Mouse (Mus musculus) olfactory bulb, adult 2 months (tissue): ENCODE data around the gene Cltrn. TPM values are rescaled to one million over a fixed set of nuclear protein-coding genes. Genes with fewer than 3 reads are reported as not detected.

Source experiments
- H3K27ac ChIP-seq: fragments of 200-500 bp; 2 replicates; pipeline ENCODE4 v1.5.1; 2012; ENCODE audit warnings: low read depth, low read length; ENCODE audit not compliant: insufficient read depth
- H3K4me1 ChIP-seq: fragments of 200-500 bp; 2 replicates; pipeline ENCODE4 v1.6.1; 2012; ENCODE audit warnings: low read length; ENCODE audit not compliant: control insufficient read depth, insufficient read depth
- H3K4me3 ChIP-seq: fragments of 200-500 bp; 2 replicates; pipeline ENCODE4 v1.5.1; 2012; ENCODE audit warnings: mild to moderate bottlenecking, low read depth, low read length, moderate library complexity; ENCODE audit not compliant: insufficient read depth
- CTCF ChIP-seq: fragments of 200-500 bp; IDR thresholded peaks from 2 replicates; pipeline ENCODE4 v1.5.1; 2012; ENCODE audit warnings: low read depth, mild to moderate bottlenecking, low read length, moderate library complexity; ENCODE audit not compliant: insufficient read depth
- POLR2A ChIP-seq: fragments of 200-500 bp; IDR thresholded peaks from 2 replicates; pipeline ENCODE4 v1.6.1; 2012; ENCODE audit warnings: mild to moderate bottlenecking, low read depth, low read length, moderate library complexity; ENCODE audit not compliant: insufficient read depth
- whole genome bisulfite sequencing: fragments of 180-500 bp; shearing (Covaris S2); methylation state at CpG from one replicate; pipeline ENCODE4 v1.1.7; 2018; 5-methylcytosine and 5-hydroxymethylcytosine counted together
- polyA plus RNA-seq: library from polyadenylated mRNA; stranded (reverse); fragments of >200 nt; gene quantifications from 2 replicates; pipeline ENCODE4 v1.2.4, GENCODE M21; 2012; ENCODE audit warnings: low replicate concordance; ENCODE audit not compliant: missing spikeins, insufficient read depth, insufficient read length

Gene Cltrn
- polyA plus RNA-seq, result not detected in 2 replicates

- Histone ChIP-seq H3K4me1 (no peaks in the 10 kb centered on the region), H3K27ac (no peak within 1 kb of the TSS), H3K4me3 (no peak within 1 kb of the TSS)
- 76% methylated on average over 4 of the region's 4 CpGs for WGBS
- TF ChIP-seq CTCF, result no peak
- no peak for TF ChIP-seq POLR2A
Observed at GRCm38 (mm10) chrX:164088582-164088981, at the start of gene Cltrn. Gene Cltrn, plus strand, starts transcription at chrX:164088830.

DNA sequence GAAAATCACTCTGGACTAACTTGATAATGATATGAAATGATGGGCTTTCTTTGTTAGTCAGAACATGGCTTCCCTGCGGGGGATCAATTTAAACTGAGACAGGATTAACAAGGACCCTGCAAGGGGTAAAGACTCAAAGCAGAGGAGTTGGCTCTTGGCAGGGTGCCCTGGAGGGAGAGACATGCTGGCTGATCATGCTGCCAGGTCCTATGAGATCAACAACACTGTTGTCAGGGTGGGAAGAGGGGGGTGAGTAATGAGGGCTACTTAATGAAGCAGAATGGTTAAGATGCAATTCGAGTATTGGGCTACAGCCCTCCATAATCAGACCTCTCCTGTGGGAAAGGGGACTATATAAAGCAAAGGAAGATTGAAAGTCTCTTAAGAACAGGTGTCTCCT, 49.7 kb upstream of the Cltrn start:
- Histone ChIP-seq H3K4me3 (no peak overlapping the region), H3K27ac (no peak overlapping the region), H3K4me1 (0 out of 2 replicates have a peak, but pooled peaks cover 2% of the 10 kb centered on the region)
- WGBS, result 28% methylated on average over 2 of the region's 2 CpGs
- TF ChIP-seq POLR2A (no peak), CTCF (no peak)

- TF ChIP-seq CTCF (no peak), POLR2A (no peak)
- H3K4me1 ChIP-seq, result 0 out of 2 replicates have a peak, but pooled peaks cover 2% of the 10 kb centered on the region
- 64% methylated on average over 13 of the region's 13 CpGs for WGBS
- no peak overlapping the region for H3K27ac ChIP-seq
- no peak overlapping the region for H3K4me3 ChIP-seq
Observed at GRCm38 (mm10) chrX:164042069-164042468, 46.6 kb upstream of the Cltrn start.

DNA sequence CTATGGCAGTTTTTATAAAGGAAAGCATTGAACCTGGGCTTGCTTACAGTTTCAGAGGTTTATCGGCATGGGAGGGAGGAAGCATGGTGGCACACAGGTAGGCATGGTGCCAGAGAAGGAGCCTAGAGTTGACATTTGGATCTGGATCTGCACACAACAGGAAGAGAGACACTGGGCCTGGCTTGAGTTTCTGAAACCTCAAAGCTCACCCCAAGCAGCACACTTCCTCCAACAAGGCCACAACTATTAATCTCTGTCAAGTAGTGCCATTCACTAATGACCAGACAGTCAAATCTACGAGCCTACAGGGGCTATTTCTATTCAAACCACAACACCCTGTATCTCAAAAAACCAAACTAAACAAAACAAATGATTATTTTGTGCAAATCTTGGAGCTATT, 41.9 kb upstream of the Cltrn start:
- Histone ChIP-seq H3K4me3 (no peak overlapping the region), H3K4me1 (0 out of 2 replicates have a peak, but pooled peaks cover 2% of the 10 kb centered on the region), H3K27ac (no peak overlapping the region)
- TF ChIP-seq POLR2A, result no peak
- TF ChIP-seq CTCF, result no peak
- 84% methylated on average over 2 of the region's 2 CpGs for WGBS

- H3K4me3 ChIP-seq, result no peak overlapping the region
- no peaks in the 10 kb centered on the region for H3K4me1 ChIP-seq
- H3K27ac ChIP-seq, result no peak overlapping the region
- TF ChIP-seq POLR2A (no peak), CTCF (no peak)
- 94% methylated on average over 4 of the region's 4 CpGs for WGBS
Observed at GRCm38 (mm10) chrX:164055726-164056125, 32.9 kb upstream of the Cltrn start.

DNA sequence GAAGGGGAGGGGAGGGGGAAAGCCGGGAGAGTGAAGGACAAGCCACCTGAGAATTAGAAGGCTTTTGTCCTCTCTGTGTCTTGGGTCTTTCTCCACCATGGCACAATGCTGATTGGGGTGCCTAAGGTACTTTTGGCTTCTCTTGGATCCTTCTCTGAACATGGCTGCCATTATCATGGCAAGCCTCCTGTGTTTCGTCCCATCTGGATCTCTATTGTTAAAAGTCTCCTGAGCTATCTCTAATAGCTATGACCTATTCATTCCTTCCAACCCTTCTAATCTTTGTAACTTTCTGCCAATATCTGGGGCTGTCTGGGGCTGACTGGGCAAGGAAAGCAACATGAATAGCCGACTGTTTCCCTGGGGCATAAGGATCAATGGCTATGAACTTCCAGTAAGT, 30.1 kb upstream of the Cltrn start:
- TF ChIP-seq POLR2A, result no peak
- TF ChIP-seq CTCF, result no peak
- Histone ChIP-seq H3K4me3 (no peak overlapping the region), H3K27ac (no peak overlapping the region), H3K4me1 (no peaks in the 10 kb centered on the region)
- 89% methylated on average over 3 of the region's 3 CpGs for WGBS

- no peaks in the 10 kb centered on the region for H3K4me1 ChIP-seq
- no peak for TF ChIP-seq CTCF
- no peak for TF ChIP-seq POLR2A
- 76% methylated on average over 4 of the region's 4 CpGs for WGBS
- H3K4me3 ChIP-seq, result no peak overlapping the region
- H3K27ac ChIP-seq, result no peak overlapping the region
Observed at GRCm38 (mm10) chrX:164059070-164059469, 29.6 kb upstream of the Cltrn start.

DNA sequence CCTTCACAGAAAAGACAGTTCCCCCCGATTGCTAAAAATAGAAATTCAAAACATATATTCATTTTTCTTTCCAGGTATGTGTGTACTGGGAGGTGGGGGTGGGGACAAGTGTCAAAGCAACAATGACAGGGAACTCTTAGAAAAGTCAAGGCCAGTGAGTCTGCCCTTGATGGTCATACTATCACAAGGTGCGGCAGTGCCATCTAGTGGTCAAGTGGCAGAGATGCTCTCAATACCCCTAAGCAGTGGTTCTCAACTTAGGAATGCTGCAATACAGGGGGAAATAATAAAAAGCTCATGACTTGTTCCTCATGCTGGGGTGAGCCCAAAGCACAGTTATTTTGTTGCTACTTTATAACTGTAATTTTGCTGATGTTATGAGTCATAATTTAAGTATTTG, 22.4 kb upstream of the Cltrn start:
- WGBS, result 15% methylated on average over 2 of the region's 2 CpGs
- no peaks in the 10 kb centered on the region for H3K4me1 ChIP-seq
- H3K4me3 ChIP-seq, result no peak overlapping the region
- no peak overlapping the region for H3K27ac ChIP-seq
- TF ChIP-seq CTCF, result no peak
- no peak for TF ChIP-seq POLR2A

GRCm38 (mm10) chrX:164068968-164069367, 19.7 kb upstream of the Cltrn start:
- Histone ChIP-seq H3K27ac (no peak overlapping the region), H3K4me3 (no peak overlapping the region), H3K4me1 (no peaks in the 10 kb centered on the region)
- WGBS, result 73% methylated on average over 4 of the region's 4 CpGs
- TF ChIP-seq POLR2A, result no peak
- no peak for TF ChIP-seq CTCF
